In genomic region chr6:117758516-117758915, GRCm38 (mm10) we compare ENCODE assay signal across 8 mouse cellular contexts.
DNase-seq lines count a peak whose midpoint lies in the region; ATAC-seq and TF ChIP-seq lines count a peak whose summit lies in the region.
"Not testable (repeated sequence)": the region's sequence is repeated elsewhere in the genome, so short reads cannot be mapped to it uniquely, and the experiment has no call there.

No protein-coding gene starts in this region.

- not testable (repeated sequence) for H3K27ac ChIP-seq in forebrain, postnatal 0 days (ENCODE audit: low read depth, low read length); hindbrain, postnatal 0 days; left cerebral cortex, adult 2 months

- not testable (repeated sequence) for H3K27me3 ChIP-seq in forebrain, postnatal 0 days (ENCODE audit: insufficient read depth, low read length); hindbrain, postnatal 0 days (ENCODE audit: insufficient read depth, low read length)

- not testable (repeated sequence) for H3K9me3 ChIP-seq in forebrain, postnatal 0 days (ENCODE audit: low read length); hindbrain, postnatal 0 days (ENCODE audit: low read length)

- not testable (repeated sequence) for H3K4me1 ChIP-seq in forebrain, postnatal 0 days (ENCODE audit: insufficient read depth); hindbrain, postnatal 0 days (ENCODE audit: insufficient read depth, low read length)

- not testable (repeated sequence) for H3K36me3 ChIP-seq in forebrain, postnatal 0 days (ENCODE audit: insufficient read depth); hindbrain, postnatal 0 days (ENCODE audit: insufficient read depth, low read length)

- intact Hi-C loops in left cerebral cortex, adult 2 months (cut with DNase I): loop anchor here (2.0 to 5.0 kb wide), 2 partner anchors 66 to 591 kb away; partner anchors contain the start of gene Cxcl12

- H3K4me2 ChIP-seq in forebrain, postnatal 0 days (ENCODE audit: low read depth); hindbrain, postnatal 0 days (ENCODE audit: low read depth, low read length): not testable (repeated sequence)

- H3K4me3 ChIP-seq in forebrain, postnatal 0 days (ENCODE audit: low read depth, low read length); hindbrain, postnatal 0 days (ENCODE audit: low read length); left cerebral cortex, adult 2 months: not testable (repeated sequence)

- not testable (repeated sequence) for ATAC-seq in forebrain, postnatal 0 days; hindbrain, postnatal 0 days

- 13% methylated on average over 6 of the region's 6 CpGs for WGBS in forebrain, postnatal 0 days
- 13% methylated on average over 6 of the region's 6 CpGs for WGBS in hindbrain, postnatal 0 days

- peak; percentile 77 for TF ChIP-seq CTCF in forebrain, postnatal 0 days (IDR thresholded peaks at IDR 0.05; ENCODE audit: low read depth)
- TF ChIP-seq CTCF in hindbrain, postnatal 0 days (IDR thresholded peaks at IDR 0.05; ENCODE audit: low read depth): peak; percentile 72
- peak; percentile 88 for TF ChIP-seq CTCF in left cerebral cortex, adult 2 months (IDR thresholded peaks at IDR 0.05)

- H3K9ac ChIP-seq in forebrain, postnatal 0 days; hindbrain, postnatal 0 days (replicated peaks; ENCODE audit: low read length): not testable (repeated sequence)

- DNase-seq in 416B (ENCODE audit: low read depth) (peak; percentile 74), adipocyte (ENCODE audit: low spot score) (peak; percentile 72)
- DNase-seq in cerebellum, adult 9-10 months: peak; percentile 38
- DNase-seq in forebrain, postnatal 0 days: peak; percentile 69
- peak; percentile 72 for DNase-seq in hindbrain, postnatal 0 days (ENCODE audit: low spot score)
- DNase-seq in left cerebral cortex, adult 2 months (ENCODE audit: extremely low spot score in 1 of 2, low spot score in 2 of 2): peak; percentile 21 to 52
- peak; percentile 44 to 59 for DNase-seq in lung, postnatal 4 days
- DNase-seq in right cerebral cortex, postnatal 4 days: peak; percentile 56
